Mouse (Mus musculus) midbrain, embryonic 10.5 days (tissue): ENCODE results near the gene Mmd. TPM values are rescaled to one million over a fixed set of nuclear protein-coding genes. Genes with fewer than 3 reads are reported as not detected.

ENCODE experiments used
- DNase-seq: peaks from one replicate; pipeline ENCODE4 v3.0.0-alpha.2; 2017; ENCODE audit warnings: low spot score
- H3K27ac ChIP-seq: fragments of 300-500 bp; sonication (generic); replicated peaks from 2 replicates; pipeline ENCODE4 v1.5.1; 2016; ENCODE audit warnings: mild to moderate bottlenecking
- H3K27me3 ChIP-seq: fragments of 300-500 bp; sonication (generic); 2 replicates; pipeline ENCODE4 v1.6.1; 2016; ENCODE audit warnings: low read depth, mild to moderate bottlenecking; ENCODE audit not compliant: poor library complexity, severe bottlenecking
- H3K36me3 ChIP-seq: fragments of 300-500 bp; sonication (generic); 2 replicates; pipeline ENCODE4 v1.6.1; 2016; ENCODE audit warnings: mild to moderate bottlenecking, moderate library complexity
- H3K4me1 ChIP-seq: fragments of 300-500 bp; sonication (generic); 2 replicates; pipeline ENCODE4 v1.6.1; 2016
- H3K4me3 ChIP-seq: fragments of 300-500 bp; sonication (generic); 2 replicates; pipeline ENCODE4 v1.5.1; 2016; ENCODE audit warnings: mild to moderate bottlenecking, moderate library complexity
- H3K9me3 ChIP-seq: fragments of 300-500 bp; sonication (generic); replicated peaks from 2 replicates; pipeline ENCODE4 v1.6.1; 2016; ENCODE audit warnings: mild to moderate bottlenecking
- WGBS: fragments of 180-500 bp; shearing (Covaris S2); methylation state at CpG from one replicate; pipeline ENCODE4 v1.1.7; 2016; 5-methylcytosine and 5-hydroxymethylcytosine counted together
- polyA plus RNA-seq: library from polyadenylated mRNA; unstranded; fragments of >200 nt; fragmentation: Nextera tagmentation; extraction: Ambion mirVana; gene quantifications from 2 replicates; pipeline ENCODE4 v1.2.1, GENCODE M21; 2016

The Mmd gene
- polyA plus RNA-seq, 1 experiment from 2014 or later = 38.9 TPM

GRCm38 (mm10) chr11:90235221-90235620, 14.0 kb upstream of the Mmd start:
- Histone ChIP-seq H3K36me3 (no peaks in the 10 kb centered on the region), H3K27ac (no peak overlapping the region), H3K27me3 (no peaks in the 10 kb centered on the region), H3K9me3 (no peaks in the 10 kb centered on the region), H3K4me3 (no peak overlapping the region), H3K4me1 (peaks cover 23% of the 10 kb centered on the region)
- DNase-seq = no peak
- 89% methylated on average over 5 of the region's 5 CpGs for WGBS

GRCm38 (mm10) chr11:90237616-90238015, 11.6 kb upstream of the Mmd start:
- Histone ChIP-seq H3K27ac (no peak overlapping the region), H3K4me1 (peaks cover 21% of the 10 kb centered on the region)

GRCm38 (mm10) chr11:90238657-90239056, 10.6 kb upstream of the Mmd start:
- H3K27ac ChIP-seq = no peak overlapping the region
- no peaks in the 10 kb centered on the region for H3K36me3 ChIP-seq
- 41% methylated on average over 2 of the region's 2 CpGs for WGBS
- H3K27me3 ChIP-seq = no peaks in the 10 kb centered on the region
- no peak for DNase-seq
- H3K9me3 ChIP-seq = no peaks in the 10 kb centered on the region
- no peak overlapping the region for H3K4me3 ChIP-seq
- peaks cover 21% of the 10 kb centered on the region for H3K4me1 ChIP-seq

More at GRCm38 (mm10) chr11:90237616-90238015, 11.6 kb upstream of the Mmd start:
- Histone ChIP-seq H3K9me3 (no peaks in the 10 kb centered on the region), H3K36me3 (no peaks in the 10 kb centered on the region), H3K27me3 (no peaks in the 10 kb centered on the region), H3K4me3 (no peak overlapping the region)
- DNase-seq = no peak
- WGBS = 72% methylated on average over 5 of the region's 5 CpGs

GRCm38 (mm10) chr11:90240652-90241330, 8.5 kb upstream of the Mmd start:
- Histone ChIP-seq H3K36me3 (no peaks in the 10 kb centered on the region), H3K27ac (no peak overlapping the region), H3K4me3 (no peak overlapping the region), H3K9me3 (no peaks in the 10 kb centered on the region), H3K4me1 (peaks cover 21% of the 10 kb centered on the region), H3K27me3 (no peaks in the 10 kb centered on the region)
- WGBS = 30% methylated on average over 6 of the region's 6 CpGs
- DNase-seq = no peak

- DNase-seq = no peak
- H3K4me3 ChIP-seq = no peak overlapping the region
- WGBS = 93% methylated on average over 2 of the region's 2 CpGs
These were observed 7.4 kb upstream of the Mmd start for GRCm38 (mm10) chr11:90241874-90242273.

GRCm38 (mm10) chr11:90243300-90243699, 6.0 kb upstream of the Mmd start:
- no peak for DNase-seq
- 96% methylated on average over 2 of the region's 2 CpGs for WGBS
- no peak overlapping the region for H3K27ac ChIP-seq
- no peaks in the 10 kb centered on the region for H3K36me3 ChIP-seq
- no peaks in the 10 kb centered on the region for H3K27me3 ChIP-seq
- H3K4me3 ChIP-seq = no peak overlapping the region
- peaks cover 10% of the 10 kb centered on the region for H3K4me1 ChIP-seq
- no peaks in the 10 kb centered on the region for H3K9me3 ChIP-seq

More at GRCm38 (mm10) chr11:90241874-90242273, 7.4 kb upstream of the Mmd start:
- Histone ChIP-seq H3K27ac (no peak overlapping the region), H3K4me1 (peaks cover 21% of the 10 kb centered on the region), H3K27me3 (no peaks in the 10 kb centered on the region), H3K36me3 (no peaks in the 10 kb centered on the region), H3K9me3 (no peaks in the 10 kb centered on the region)

- DNase-seq = no peak
- Histone ChIP-seq H3K4me1 (peaks cover 24% of the 10 kb centered on the region), H3K27ac (no peak overlapping the region), H3K9me3 (no peaks in the 10 kb centered on the region), H3K36me3 (no peaks in the 10 kb centered on the region), H3K27me3 (no peaks in the 10 kb centered on the region), H3K4me3 (no peak overlapping the region)
- 80% methylated on average over 6 of the region's 6 CpGs for WGBS
These were observed 3.6 kb upstream of the Mmd start for GRCm38 (mm10) chr11:90245630-90246029.

GRCm38 (mm10) chr11:90246676-90247075, 2.6 kb upstream of the Mmd start:
- Histone ChIP-seq H3K9me3 (no peaks in the 10 kb centered on the region), H3K4me1 (peaks cover 23% of the 10 kb centered on the region), H3K36me3 (no peaks in the 10 kb centered on the region), H3K27ac (no peak overlapping the region), H3K4me3 (no peak overlapping the region), H3K27me3 (no peaks in the 10 kb centered on the region)
- DNase-seq = no peak
- 82% methylated on average over 4 of the region's 4 CpGs for WGBS

- H3K4me1 ChIP-seq = peaks cover 33% of the 10 kb centered on the region
- no peaks in the 10 kb centered on the region for H3K9me3 ChIP-seq
- WGBS = 76% methylated on average over 4 of the region's 4 CpGs
- H3K36me3 ChIP-seq = 0 out of 2 replicates have a peak, but pooled peaks cover 3% of the 10 kb centered on the region
- no peak overlapping the region for H3K4me3 ChIP-seq
- DNase-seq = no peak
- no peak overlapping the region for H3K27ac ChIP-seq
- no peaks in the 10 kb centered on the region for H3K27me3 ChIP-seq
These were observed 1.5 kb upstream of the Mmd start for GRCm38 (mm10) chr11:90247793-90248192.

- Histone ChIP-seq H3K4me1 (peaks cover 35% of the 10 kb centered on the region), H3K9me3 (no peaks in the 10 kb centered on the region), H3K36me3 (0 out of 2 replicates have a peak, but pooled peaks cover 7% of the 10 kb centered on the region), H3K4me3 (peak overlapping the region; percentile 75), H3K27ac (peak overlapping the region; percentile 94), H3K27me3 (no peaks in the 10 kb centered on the region)
- no peak for DNase-seq
- WGBS = under 1% methylated on average over 22 of the region's 22 CpGs
These were observed 465 bp downstream of the Mmd start for GRCm38 (mm10) chr11:90249701-90250141.

- H3K4me1 ChIP-seq = peaks cover 35% of the 10 kb centered on the region
- peak overlapping the region; percentile 94 for H3K27ac ChIP-seq
- WGBS = 2% methylated on average over 9 of the region's 9 CpGs
- H3K9me3 ChIP-seq = no peaks in the 10 kb centered on the region
- DNase-seq = peak; percentile 39
- H3K27me3 ChIP-seq = no peaks in the 10 kb centered on the region
- H3K4me3 ChIP-seq = peak overlapping the region; percentile 75
- 0 out of 2 replicates have a peak, but pooled peaks cover 7% of the 10 kb centered on the region for H3K36me3 ChIP-seq
These were observed 933 bp downstream of the Mmd start for GRCm38 (mm10) chr11:90250189-90250588.

- 81% methylated on average over 7 of the region's 7 CpGs for WGBS
- DNase-seq = no peak
- Histone ChIP-seq H3K4me3 (peak overlapping the region; percentile 75), H3K9me3 (no peaks in the 10 kb centered on the region), H3K36me3 (0 out of 2 replicates have a peak, but pooled peaks cover 7% of the 10 kb centered on the region), H3K27me3 (no peaks in the 10 kb centered on the region), H3K27ac (peak overlapping the region; percentile 94), H3K4me1 (peaks cover 35% of the 10 kb centered on the region)
These were observed 1.5 kb downstream of the Mmd start for GRCm38 (mm10) chr11:90250730-90251129.

- Histone ChIP-seq H3K4me1 (peaks cover 35% of the 10 kb centered on the region), H3K9me3 (no peaks in the 10 kb centered on the region), H3K27ac (no peak overlapping the region), H3K4me3 (no peak overlapping the region), H3K27me3 (no peaks in the 10 kb centered on the region), H3K36me3 (0 out of 2 replicates have a peak, but pooled peaks cover 7% of the 10 kb centered on the region)
- WGBS = 50% methylated on average over 2 of the region's 2 CpGs
- DNase-seq = no peak
These were observed 2.7 kb downstream of the Mmd start for GRCm38 (mm10) chr11:90251923-90252322.
